Mouse (Mus musculus) neural tube, embryonic 10.5 days (tissue): ENCODE results near the gene Olfr661.

Source experiments
- DNase-seq: peaks from one replicate; pipeline ENCODE4 v3.0.0-alpha.2; 2017; ENCODE audit warnings: low spot score; ENCODE audit errors: extremely low spot score

Gene Olfr661

GRCm38 (mm10) chr7:104686201-104686600, at the start of gene Olfr661:
TSS of gene Olfr661 (plus strand) at chr7:104686501.
- DNase-seq = no peak

- DNase-seq = peak; percentile 58
These were observed 39.3 kb upstream of the Olfr661 start, which contains the start of gene Olfr658 for GRCm38 (mm10) chr7:104646841-104647482. TSS of gene Olfr658 (minus strand) at chr7:104647305.

GRCm38 (mm10) chr7:104666453-104666852, 19.8 kb upstream of the Olfr661 start, which contains the start of gene Olfr659:
TSS of gene Olfr659 (plus strand) at chr7:104666753.
- DNase-seq = no peak
